7 mouse cellular contexts compared by ENCODE assay signal in the genomic region with DNA sequence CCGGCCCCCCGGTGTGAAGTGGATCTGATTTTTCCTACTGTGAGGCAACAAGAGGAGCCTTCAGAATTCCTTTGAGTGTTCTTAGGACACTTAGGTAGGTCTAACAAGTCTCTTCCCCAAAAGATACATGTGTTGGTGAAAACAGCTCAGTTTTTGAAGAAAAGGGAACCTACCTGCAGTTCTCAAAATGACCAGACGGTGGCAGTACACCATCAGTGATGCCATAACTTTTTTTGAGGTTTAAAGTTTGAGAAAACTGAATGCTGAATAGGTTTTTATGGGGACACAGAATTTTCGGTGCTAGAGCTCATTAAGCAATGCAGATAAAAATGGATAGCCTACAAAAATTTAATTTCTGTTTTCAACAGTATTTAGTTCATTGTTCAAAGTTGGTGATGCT.
DNase-seq lines count a peak whose midpoint lies in the region; ATAC-seq and TF ChIP-seq lines count a peak whose summit lies in the region.

No protein-coding gene starts in this region.

- no peaks in the 10 kb centered on the region for H3K36me3 ChIP-seq in ES-E14 (ENCODE audit: control insufficient read depth, insufficient read depth, low read length, poor library complexity, severe bottlenecking)
- H3K36me3 ChIP-seq in heart, embryonic 15.5 days: no peaks in the 10 kb centered on the region

- 11% methylated on average over 4 of the region's 4 CpGs for WGBS in heart, embryonic 15.5 days

- no peak overlapping the region for H3K27ac ChIP-seq in ES-E14 (ENCODE audit: insufficient read depth, low read depth, low read length, poor library complexity, severe bottlenecking)
- H3K27ac ChIP-seq in heart, embryonic 15.5 days: peak overlapping the region; percentile 80

- H3K9ac ChIP-seq in ES-E14 (ENCODE audit: insufficient read depth, low read depth, low read length, poor library complexity, severe bottlenecking): no peak overlapping the region
- H3K9ac ChIP-seq in heart, embryonic 15.5 days: peak overlapping the region; percentile 19; the same call in 1 of the 2 replicates

- DNase-seq in ES-E14 (ENCODE audit: low read depth, low spot score) (no peak), adipocyte (ENCODE audit: low spot score) (peak; percentile 86)
- DNase-seq in embryo, embryonic 11.5 days (ENCODE audit: low read depth, low spot score): peak; percentile 59
- DNase-seq in layer of hippocampus, postnatal 10 days (ENCODE audit: low spot score in 2 of 2): peak; percentile 90 to 92
- DNase-seq in spleen, postnatal 4 days (ENCODE audit: low spot score in 2 of 2): peak; percentile 65 to 87

- no peak overlapping the region for H3K4me3 ChIP-seq in ES-E14 (ENCODE audit: insufficient read depth in 1 of 2, low read depth in 1 of 2, low read length in 2 of 2, poor library complexity in 1 of 2, severe bottlenecking in 1 of 2)
- H3K4me3 ChIP-seq in heart, embryonic 15.5 days: peak overlapping the region; percentile 25

- H3K9me3 ChIP-seq in ES-E14 (ENCODE audit: control insufficient read depth, insufficient read depth, low read depth, low read length): no peaks in the 10 kb centered on the region
- H3K9me3 ChIP-seq in heart, embryonic 15.5 days (replicated peaks): no peaks in the 10 kb centered on the region

- H3K4me1 ChIP-seq in ES-E14 (ENCODE audit: control insufficient read depth in 2 of 2, insufficient read depth in 2 of 2, low read length in 2 of 2, poor library complexity in 1 of 2): no peaks in the 10 kb centered on the region
- peaks cover 22% of the 10 kb centered on the region for H3K4me1 ChIP-seq in heart, embryonic 15.5 days (replicated peaks)

- ATAC-seq in heart, embryonic 15.5 days (replicated peaks; ENCODE audit: insufficient number of reproducible peaks, insufficient read depth, low FRiP score, low read depth): no peak
- peak; percentile 64 for ATAC-seq in megakaryocyte progenitor cell, adult 5-6 weeks (replicated peaks; ENCODE audit: poor library complexity)

- in situ Hi-C loops in ES-E14 (cut with MboI; ENCODE audit: low sequenced_read_pairs in 2 of 2, unreplicated experiment in 2 of 2): loop anchor here in 1 of 2 experiments (25.0 kb wide), 1 partner anchor 354 kb away; no protein-coding TSS in a partner anchor

- H3K27me3 ChIP-seq in heart, embryonic 15.5 days: peaks cover 4% of the 10 kb centered on the region; the same call in 1 of the 2 replicates

- H3K4me2 ChIP-seq in heart, embryonic 15.5 days: peak overlapping the region; percentile 54

TF ChIP-seq in ES-E14, 5 proteins besides CTCF, POLR2A, EP300 and RAD21:
- no peak for TF ChIP-seq MAFK (IDR thresholded peaks at IDR 0.05; ENCODE audit: insufficient read depth, low read depth, low read length)
- TF ChIP-seq CHD2 (IDR thresholded peaks at IDR 0.05; ENCODE audit: low read depth, low read length): no peak
- no peak for TF ChIP-seq ZNF384 (IDR thresholded peaks at IDR 0.05; ENCODE audit: low read depth, low read length)
- TF ChIP-seq ZC3H11A (IDR thresholded peaks at IDR 0.05; ENCODE audit: borderline replicate concordance, low read depth, low read length): peak; percentile 88
TF ChIP-seq in ES-E14: peak in this region for 1.
